Mouse (Mus musculus) c-Kit-positive CD71-positive TER-119-negative erythroid progenitor cells, embryonic 14.5 days (primary cell): ENCODE measurements around the gene Nectin1.

Source experiments
- DNase-seq: peaks from one replicate; pipeline ENCODE4 v3.0.0-alpha.2; 2013; ENCODE audit warnings: low read depth

The Nectin1 gene

GRCm38 (mm10) chr9:43743647-43744137, at the start of gene Nectin1:
TSS of gene Nectin1 (plus strand) at chr9:43743984.
- DNase-seq, result peak; percentile 22

- DNase-seq, result peak; percentile 34
These were observed 45.6 kb upstream of the Nectin1 start for GRCm38 (mm10) chr9:43698080-43698712.

- no peak for DNase-seq
These were observed 44.9 kb upstream of the Nectin1 start for GRCm38 (mm10) chr9:43698841-43699240.

GRCm38 (mm10) chr9:43699417-43700225, 44.2 kb upstream of the Nectin1 start:
- no peak for DNase-seq

- no peak for DNase-seq
These were observed 43.6 kb upstream of the Nectin1 start for GRCm38 (mm10) chr9:43700226-43700579.

- no peak for DNase-seq
These were observed 42.0 kb upstream of the Nectin1 start for GRCm38 (mm10) chr9:43701748-43702147.

GRCm38 (mm10) chr9:43707571-43707970, 36.2 kb upstream of the Nectin1 start:
- no peak for DNase-seq

GRCm38 (mm10) chr9:43708715-43709114, 35.1 kb upstream of the Nectin1 start:
- no peak for DNase-seq

- DNase-seq, result no peak
These were observed 30.4 kb upstream of the Nectin1 start for GRCm38 (mm10) chr9:43713432-43713831.

- DNase-seq, result no peak
These were observed 24.4 kb upstream of the Nectin1 start for GRCm38 (mm10) chr9:43719407-43719839.

GRCm38 (mm10) chr9:43720046-43720445, 23.7 kb upstream of the Nectin1 start:
- no peak for DNase-seq

GRCm38 (mm10) chr9:43724093-43724492, 19.7 kb upstream of the Nectin1 start:
- no peak for DNase-seq

GRCm38 (mm10) chr9:43729450-43730266, 14.1 kb upstream of the Nectin1 start:
- DNase-seq, result no peak

- DNase-seq, result no peak
These were observed 13.3 kb upstream of the Nectin1 start for GRCm38 (mm10) chr9:43730284-43731027.

GRCm38 (mm10) chr9:43731880-43732279, 11.9 kb upstream of the Nectin1 start:
- no peak for DNase-seq

GRCm38 (mm10) chr9:43732671-43733070, 11.1 kb upstream of the Nectin1 start:
- no peak for DNase-seq

- DNase-seq, result no peak
These were observed 8.8 kb upstream of the Nectin1 start for GRCm38 (mm10) chr9:43734952-43735351.

GRCm38 (mm10) chr9:43736046-43736730, 7.6 kb upstream of the Nectin1 start:
- DNase-seq, result no peak

GRCm38 (mm10) chr9:43737331-43737730, 6.5 kb upstream of the Nectin1 start:
- DNase-seq, result no peak

GRCm38 (mm10) chr9:43737871-43738292, 5.9 kb upstream of the Nectin1 start:
- DNase-seq, result no peak

- DNase-seq, result no peak
These were observed 5.2 kb upstream of the Nectin1 start for GRCm38 (mm10) chr9:43738480-43739084.
